Mouse (Mus musculus) left cerebral cortex, postnatal 4 days (tissue): ENCODE data around the gene 4930404N11Rik. TPM values are rescaled to one million over a fixed set of nuclear protein-coding genes. Genes with fewer than 3 reads are reported as not detected.

Source experiments
- DNase-seq: peaks from one replicate; pipeline ENCODE4 v3.0.0-alpha.2; 2022
- intact Hi-C: fragments of 180-260 bp; cut with DNase I; formaldehyde crosslinking; loops from one replicate; pipeline ENCODE4 v1.15.1; 2025
- total RNA-seq, 2 experiments: library from RNA; stranded (reverse); gene quantifications; 2 replicates each; pipeline ENCODE4 v1.2.3; 2021

4930404N11Rik gene
- total RNA-seq, 2 experiments from 2014 or later, result 1.3 to 1.4 TPM

- intact Hi-C loops, result no loop called here
- no peak for DNase-seq
These were observed 36.7 kb upstream of the 4930404N11Rik start for GRCm38 (mm10) chr10:81402227-81402765.

GRCm38 (mm10) chr10:81401521-81402226 is 36.1 kb upstream of the 4930404N11Rik start:
- DNase-seq, result peak; percentile 78
- intact Hi-C loops, result no loop called here

GRCm38 (mm10) chr10:81401205-81401520 is 35.5 kb upstream of the 4930404N11Rik start:
- intact Hi-C loops, result no loop called here

GRCm38 (mm10) chr10:81400371-81401204 is 35.0 kb upstream of the 4930404N11Rik start:
- peak; percentile 88 for DNase-seq
- intact Hi-C loops, result no loop called here

More at GRCm38 (mm10) chr10:81401205-81401520, 35.5 kb upstream of the 4930404N11Rik start:
- no peak for DNase-seq

GRCm38 (mm10) chr10:81399798-81400308 is 34.2 kb upstream of the 4930404N11Rik start:
- intact Hi-C loops, result no loop called here
- DNase-seq, result no peak

GRCm38 (mm10) chr10:81399296-81399695 is 33.7 kb upstream of the 4930404N11Rik start:
- intact Hi-C loops, result no loop called here
- peak; percentile 54 for DNase-seq

GRCm38 (mm10) chr10:81396749-81397148 is 31.1 kb upstream of the 4930404N11Rik start:
- DNase-seq, result no peak
- intact Hi-C loops, result no loop called here

- DNase-seq, result no peak
- intact Hi-C loops, result no loop called here
These were observed 30.2 kb upstream of the 4930404N11Rik start for GRCm38 (mm10) chr10:81395865-81396264.

- intact Hi-C loops, result no loop called here
- DNase-seq, result peak; percentile 84
These were observed 29.5 kb upstream of the 4930404N11Rik start for GRCm38 (mm10) chr10:81395127-81395526.

GRCm38 (mm10) chr10:81393456-81394063 is 27.9 kb upstream of the 4930404N11Rik start:
- intact Hi-C loops, result loop anchor here (5.0 kb wide), 1 partner anchor 49 kb away; no protein-coding TSS in a partner anchor
- no peak for DNase-seq

GRCm38 (mm10) chr10:81392781-81393185 is 27.2 kb upstream of the 4930404N11Rik start, which contains the start of gene Smim24:
Smim24 (plus strand) TSS chr10:81393051.
- intact Hi-C loops, result loop anchor here (5.0 kb wide), 1 partner anchor 50 kb away; no protein-coding TSS in a partner anchor
- DNase-seq, result no peak

- intact Hi-C loops, result loop anchor here (5.0 kb wide), 1 partner anchor 50 kb away; no protein-coding TSS in a partner anchor
- no peak for DNase-seq
These were observed 26.7 kb upstream of the 4930404N11Rik start for GRCm38 (mm10) chr10:81392270-81392669.

GRCm38 (mm10) chr10:81390678-81390965 is 25.0 kb upstream of the 4930404N11Rik start:
- intact Hi-C loops, result loop anchor here (5.0 kb wide), 1 partner anchor 52 kb away; no protein-coding TSS in a partner anchor

GRCm38 (mm10) chr10:81389801-81390677 is 24.4 kb upstream of the 4930404N11Rik start:
- intact Hi-C loops, result loop anchor here (2.0 to 5.0 kb wide), 2 partner anchors 52 to 61 kb away; no protein-coding TSS in a partner anchor

More at GRCm38 (mm10) chr10:81390678-81390965, 25.0 kb upstream of the 4930404N11Rik start:
- DNase-seq, result no peak

GRCm38 (mm10) chr10:81389373-81389772 is 23.8 kb upstream of the 4930404N11Rik start:
- DNase-seq, result no peak
- intact Hi-C loops, result loop anchor here (2.0 kb wide), 1 partner anchor 61 kb away; no protein-coding TSS in a partner anchor

More at GRCm38 (mm10) chr10:81389801-81390677, 24.4 kb upstream of the 4930404N11Rik start:
- DNase-seq, result peak; percentile 82

- DNase-seq, result no peak
- intact Hi-C loops, result loop anchor here (2.0 kb wide), 1 partner anchor 62 kb away; no protein-coding TSS in a partner anchor
These were observed 23.0 kb upstream of the 4930404N11Rik start, which contains the start of gene Gm48552 for GRCm38 (mm10) chr10:81388505-81389055. Gm48552 (plus strand) TSS chr10:81389005.

- intact Hi-C loops, result loop anchor here (2.0 kb wide), 1 partner anchor 63 kb away; no protein-coding TSS in a partner anchor
- no peak for DNase-seq
These were observed 22.1 kb upstream of the 4930404N11Rik start for GRCm38 (mm10) chr10:81387716-81388115.

- intact Hi-C loops, result no loop called here
- DNase-seq, result no peak
These were observed 20.1 kb upstream of the 4930404N11Rik start for GRCm38 (mm10) chr10:81385603-81386306.
